Mouse (Mus musculus) layer of hippocampus, adult 2 months (tissue): Measurements from ENCODE around the gene Kansl2. TPM values are rescaled to one million over a fixed set of nuclear protein-coding genes. Genes with fewer than 3 reads are reported as not detected.
A peak's percentile ranks its signal among the peaks of the same experiment; 100 is the strongest.

Experiments
- DNase-seq, 2 experiments: peaks; one replicate each; pipeline ENCODE4 v3.0.0; 2022; ENCODE audit warnings: low spot score in 2 of 2
- H3K27ac ChIP-seq: fragments of 200-600 bp; 2 replicates; pipeline ENCODE4 v1.8.1; 2022
- H3K4me3 ChIP-seq: fragments of 200-600 bp; 2 replicates; pipeline ENCODE4 v1.8.1; 2022; ENCODE audit warnings: mild to moderate bottlenecking
- CTCF ChIP-seq: fragments of 200-600 bp; conservative IDR thresholded peaks from 2 replicates; pipeline ENCODE4 v1.8.1; 2022; ENCODE audit warnings: antibody characterized with exemption, mild to moderate bottlenecking, moderate library complexity
- total RNA-seq, 2 experiments: library from RNA; stranded (reverse); gene quantifications; 2 replicates each; pipeline ENCODE4 v1.2.3; 2021

Gene Kansl2
- total RNA-seq, 2 experiments from 2014 or later = 62.2 to 62.5 TPM

DNA sequence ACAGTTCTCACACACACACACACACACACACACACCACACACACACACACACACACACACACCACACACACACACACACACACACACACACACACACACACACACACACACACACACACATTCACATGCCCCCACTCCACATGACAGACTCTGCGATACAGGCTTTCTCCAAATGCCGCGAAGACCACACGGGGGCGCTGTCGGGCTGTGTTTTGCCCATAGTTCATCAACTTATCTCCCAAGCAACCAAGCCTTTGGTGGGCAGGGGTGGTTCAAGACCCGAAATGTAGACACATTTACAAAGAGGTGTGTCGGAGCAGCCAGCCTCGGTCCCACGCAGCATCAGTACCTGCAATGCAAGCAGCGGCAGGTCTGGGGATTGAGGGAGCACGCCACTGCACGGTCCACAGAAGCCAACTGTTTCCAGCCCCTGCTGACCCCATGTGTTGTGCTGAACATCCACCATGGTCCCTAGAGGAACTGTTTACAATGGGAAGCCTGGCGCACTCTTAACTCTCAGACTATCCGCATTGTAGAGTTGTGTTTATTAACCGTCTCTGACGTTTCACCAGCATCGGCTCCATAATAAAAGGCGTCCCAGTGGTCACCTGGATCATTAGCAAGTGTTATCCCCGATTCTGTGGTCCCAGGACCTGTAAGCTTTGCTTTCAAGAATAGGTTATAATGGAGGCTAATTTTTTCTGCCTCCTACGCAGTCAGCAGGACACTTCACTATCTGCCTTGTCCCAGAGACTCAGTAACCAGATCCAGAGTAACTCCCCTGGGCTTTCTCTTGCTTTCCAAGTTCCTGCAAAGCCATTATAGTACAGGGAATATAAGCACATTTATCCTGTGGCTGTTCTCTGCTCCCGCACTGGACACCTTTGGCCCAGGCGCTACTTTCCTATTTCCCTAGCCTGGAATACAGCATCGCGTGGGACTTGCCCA lies 23.4 kb downstream of the Kansl2 start:
- peak; percentile 53 to 80 for DNase-seq
- peak; percentile 73 for TF ChIP-seq CTCF
- peak overlapping the region; percentile 48 for H3K4me3 ChIP-seq
- H3K27ac ChIP-seq = peak overlapping the region; percentile 49; the same call in 1 of the 2 replicates

GRCm38 (mm10) chr15:98509387-98509786 lies 24.7 kb downstream of the Kansl2 start:
- TF ChIP-seq CTCF = no peak; the same call in 1 of the 2 replicates
- no peak overlapping the region for H3K27ac ChIP-seq
- no peak overlapping the region for H3K4me3 ChIP-seq
- DNase-seq = no peak

DNA sequence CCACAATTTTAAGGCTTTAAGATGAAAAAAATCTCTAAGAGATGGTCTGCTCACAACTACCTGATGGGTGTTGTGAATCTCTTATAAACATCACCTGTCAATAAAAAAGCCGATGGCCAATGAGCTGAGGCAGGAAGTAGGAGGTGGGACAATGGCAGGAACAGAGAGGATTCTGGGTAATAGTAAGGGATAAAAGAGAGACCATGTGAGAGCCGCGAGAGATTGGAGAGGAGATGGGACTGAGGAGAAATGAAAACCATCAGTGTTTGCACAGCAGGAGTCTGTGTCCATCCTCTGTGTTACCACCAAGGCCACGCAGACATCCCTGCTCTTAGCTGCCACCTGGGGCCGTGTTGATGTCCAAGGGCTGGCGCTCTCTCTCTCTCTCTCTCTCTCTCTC lies 26.7 kb downstream of the Kansl2 start:
- no peak for DNase-seq
- Histone ChIP-seq H3K4me3 (no peak overlapping the region), H3K27ac (no peak overlapping the region)
- TF ChIP-seq CTCF = no peak

- TF ChIP-seq CTCF = peak; percentile 51
- H3K27ac ChIP-seq = no peak overlapping the region
- DNase-seq = no peak
- H3K4me3 ChIP-seq = no peak overlapping the region
Measured at GRCm38 (mm10) chr15:98506253-98506957, 27.7 kb downstream of the Kansl2 start.

DNA sequence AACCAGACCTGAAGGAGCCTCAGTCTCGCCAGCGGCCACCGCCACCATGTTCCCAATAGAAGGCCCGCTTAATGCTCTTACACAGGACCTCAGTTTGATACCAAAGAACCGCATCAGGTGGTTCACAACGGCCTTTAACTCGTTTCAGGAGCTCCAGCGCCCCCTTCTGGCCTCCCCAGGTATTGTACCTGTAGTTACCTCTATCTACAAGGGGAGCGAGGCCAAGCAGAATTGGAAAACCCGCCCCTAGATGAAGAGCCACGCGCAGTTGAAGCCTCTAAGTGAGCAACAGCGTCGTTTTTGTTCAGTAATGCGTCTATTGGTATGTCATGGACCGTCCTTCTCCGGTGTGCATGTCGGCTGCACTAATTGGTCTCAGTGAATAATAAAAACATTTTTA lies 29.6 kb downstream of the Kansl2 start:
- H3K4me3 ChIP-seq = no peak overlapping the region
- peak in 1 of 2 experiments; percentile 71 for DNase-seq
- H3K27ac ChIP-seq = no peak overlapping the region
- TF ChIP-seq CTCF = peak; percentile 85

DNA sequence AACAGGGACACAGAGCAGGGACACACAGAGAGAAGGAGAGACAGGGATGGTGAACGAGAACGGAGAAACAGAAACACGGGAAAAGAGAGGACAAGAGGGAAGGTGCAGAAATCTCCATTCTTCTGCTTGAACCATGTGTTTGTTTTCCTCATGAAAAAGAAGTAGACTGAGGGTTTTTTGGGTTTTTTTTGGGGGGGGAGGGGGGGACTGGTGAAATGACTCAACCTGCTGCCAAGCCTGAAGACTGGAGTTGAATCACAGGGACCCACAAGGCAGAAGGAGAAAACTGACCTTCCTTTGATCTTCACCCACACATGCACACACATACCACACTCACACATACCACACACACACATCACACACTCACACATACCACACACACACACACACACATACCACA lies 30.7 kb downstream of the Kansl2 start:
- Histone ChIP-seq H3K27ac (no peak overlapping the region), H3K4me3 (no peak overlapping the region)
- TF ChIP-seq CTCF = no peak
- DNase-seq = no peak

GRCm38 (mm10) chr15:98497631-98498030 lies 36.4 kb downstream of the Kansl2 start:
- Histone ChIP-seq H3K27ac (no peak overlapping the region), H3K4me3 (no peak overlapping the region)
- TF ChIP-seq CTCF = no peak
- DNase-seq = no peak

- TF ChIP-seq CTCF = no peak
- Histone ChIP-seq H3K4me3 (no peak within 1 kb of the TSS), H3K27ac (no peak within 1 kb of the TSS)
- no peak for DNase-seq
Measured at GRCm38 (mm10) chr15:98492102-98492501, 42.0 kb downstream of the Kansl2 start, which contains the start of gene Olfr279. TSS of gene Olfr279 (plus strand) at chr15:98492402.

DNA sequence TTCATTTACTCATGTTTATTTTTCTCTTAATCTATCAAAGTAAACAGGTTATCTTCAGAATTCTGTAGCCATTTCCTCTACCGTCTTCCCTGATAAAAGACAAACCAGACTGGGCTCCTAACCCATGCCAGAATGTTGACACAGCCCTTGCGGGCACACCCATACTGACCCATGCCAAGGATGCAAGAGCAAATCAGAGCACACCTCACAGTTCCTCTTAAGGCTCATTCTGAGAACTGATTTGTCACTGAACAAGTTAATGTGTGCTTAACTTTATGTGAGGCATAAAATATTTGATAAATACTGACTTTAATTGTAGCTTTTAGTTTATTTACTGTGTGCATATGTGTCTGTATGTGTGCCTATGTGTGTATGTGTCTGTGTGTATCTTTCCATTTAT lies 42.7 kb downstream of the Kansl2 start:
- DNase-seq = no peak
- TF ChIP-seq CTCF = no peak
- Histone ChIP-seq H3K27ac (no peak overlapping the region), H3K4me3 (no peak overlapping the region)

GRCm38 (mm10) chr15:98486433-98487021 lies 47.5 kb downstream of the Kansl2 start:
- Histone ChIP-seq H3K27ac (no peak overlapping the region), H3K4me3 (no peak overlapping the region)
- TF ChIP-seq CTCF = no peak
- no peak for DNase-seq

DNA sequence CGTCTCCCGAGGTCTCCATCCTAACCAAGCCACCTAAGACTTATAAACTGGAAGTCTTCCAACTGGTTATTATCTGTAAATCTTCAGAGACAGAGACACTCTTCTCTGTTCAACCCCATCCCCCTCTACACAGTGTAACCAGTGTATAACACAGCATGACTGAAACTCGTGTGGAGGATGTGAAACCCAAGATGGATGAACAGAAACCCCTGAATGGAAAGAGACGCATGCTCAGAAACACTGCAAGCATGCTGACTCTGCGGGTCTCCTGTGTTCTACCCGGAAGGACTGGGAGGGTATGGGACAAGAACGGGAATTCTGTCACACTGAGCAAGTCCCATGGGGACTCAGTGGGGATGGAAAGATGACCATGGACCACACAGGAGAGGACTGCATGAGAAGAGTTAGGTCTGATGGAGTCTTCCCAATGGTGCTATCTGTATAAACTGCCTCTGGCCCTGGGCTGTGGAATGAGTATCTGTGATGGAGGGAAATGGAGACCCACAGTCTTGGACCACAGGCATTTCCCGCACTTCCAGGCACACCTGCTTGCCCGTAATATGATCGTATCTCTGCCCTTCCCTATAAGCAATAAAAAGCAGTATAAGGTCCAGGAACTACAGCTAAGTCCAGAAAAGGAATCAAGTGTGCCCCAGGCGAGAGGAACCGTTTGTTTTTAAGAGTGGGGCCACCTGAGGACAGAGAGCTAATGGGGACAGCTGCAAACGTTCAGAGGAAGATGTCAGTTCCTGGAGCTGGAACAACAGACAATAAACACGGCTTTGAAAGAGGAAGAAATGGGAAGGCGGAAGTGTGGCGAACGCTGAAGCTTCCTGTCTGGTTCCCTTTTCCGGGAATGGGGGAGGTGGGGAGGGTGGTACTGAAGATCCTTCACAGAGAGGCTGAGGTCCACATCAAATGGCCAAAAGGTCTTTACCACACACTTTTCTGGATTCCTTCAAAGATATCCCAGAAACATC lies 49.9 kb downstream of the Kansl2 start:
- peak overlapping the region; percentile 36; the same call in 1 of the 2 replicates for H3K27ac ChIP-seq
- DNase-seq = no peak
- no peak overlapping the region for H3K4me3 ChIP-seq
- TF ChIP-seq CTCF = no peak

- TF ChIP-seq CTCF = no peak
- DNase-seq = no peak
- Histone ChIP-seq H3K27ac (no peak within 1 kb of the TSS), H3K4me3 (no peak within 1 kb of the TSS)
Measured at GRCm38 (mm10) chr15:98482701-98483100, 51.4 kb downstream of the Kansl2 start, which contains the start of gene Lalba. TSS of gene Lalba (minus strand) at chr15:98482721.
